Mouse (Mus musculus) liver, embryonic 14.5 days (tissue): Measurements from ENCODE around the gene Hmgcl.

Experiments
- CTCF ChIP-seq: IDR thresholded peaks from 2 replicates; pipeline ENCODE4 v1.5.1; 2016; ENCODE audit warnings: antibody characterized with exemption, low read depth, control low read depth
- EP300 ChIP-seq: IDR thresholded peaks from 2 replicates; pipeline ENCODE4 v1.6.1; 2016; ENCODE audit warnings: antibody characterized with exemption, low read depth

- no peak for TF ChIP-seq CTCF
- no peak for TF ChIP-seq EP300
These were observed 17.9 kb upstream of the Hmgcl start for GRCm38 (mm10) chr4:135928376-135928775.
